Mouse (Mus musculus): ENCODE measurements around the gene Fcrla. TPM values are rescaled to one million over a fixed set of nuclear protein-coding genes. Genes with fewer than 3 reads are reported as not detected.

Gene Fcrla
- polyA plus RNA-seq, 1 experiment from 2014 or later: 0.26 TPM

- Histone ChIP-seq H3K4me3 (no peak overlapping the region), H3K9ac (no peak overlapping the region), H3K27me3 (replicated peaks) (no peaks in the 10 kb centered on the region)
These were observed 1.9 kb upstream of the Fcrla start for GRCm38 (mm10) chr1:170929245-170929644.

DNA sequence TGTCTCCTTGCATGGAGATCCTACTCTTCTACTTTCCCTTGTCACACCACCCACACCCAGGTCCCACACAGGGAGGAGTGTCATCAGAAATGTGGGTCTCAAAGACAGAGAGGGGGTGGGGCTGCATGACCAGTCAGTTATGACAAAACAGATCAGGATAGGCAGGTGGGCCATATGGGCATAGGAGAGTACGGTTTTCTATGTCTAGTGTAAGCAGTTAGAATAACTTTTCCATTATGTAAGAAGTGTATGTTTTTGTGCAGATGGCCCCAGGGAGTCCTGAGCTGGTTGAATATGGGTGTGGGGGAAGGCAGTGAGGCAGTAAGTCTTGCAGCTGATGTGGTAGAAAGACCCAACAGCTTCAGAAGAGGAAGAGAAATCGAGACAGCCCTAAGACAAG, 1.1 kb upstream of the Fcrla start:
- H3K36me3 ChIP-seq: no peaks in the 10 kb centered on the region
- no peak overlapping the region for H3K4me2 ChIP-seq
- no peak overlapping the region for H3K4me3 ChIP-seq
- H3K9me3 ChIP-seq (replicated peaks): no peaks in the 10 kb centered on the region
- ATAC-seq (ENCODE audit: insufficient number of reproducible peaks, low FRiP score): no peak
- no peak overlapping the region for H3K9ac ChIP-seq
- no peaks in the 10 kb centered on the region for H3K27me3 ChIP-seq (replicated peaks)
- WGBS: 65% methylated on average over 2 of the region's 2 CpGs
- H3K4me1 ChIP-seq (replicated peaks): no peaks in the 10 kb centered on the region
- no peak overlapping the region for H3K27ac ChIP-seq (ENCODE audit: poor library complexity, severe bottlenecking)

More at GRCm38 (mm10) chr1:170929245-170929644, 1.9 kb upstream of the Fcrla start:
- Histone ChIP-seq H3K9me3 (replicated peaks) (no peaks in the 10 kb centered on the region), H3K36me3 (no peaks in the 10 kb centered on the region), H3K27ac (ENCODE audit: poor library complexity, severe bottlenecking) (no peak overlapping the region), H3K4me2 (no peak overlapping the region), H3K4me1 (replicated peaks) (no peaks in the 10 kb centered on the region)
- WGBS: 84% methylated on average over 4 of the region's 4 CpGs
- no peak for ATAC-seq (ENCODE audit: insufficient number of reproducible peaks, low FRiP score)

DNA sequence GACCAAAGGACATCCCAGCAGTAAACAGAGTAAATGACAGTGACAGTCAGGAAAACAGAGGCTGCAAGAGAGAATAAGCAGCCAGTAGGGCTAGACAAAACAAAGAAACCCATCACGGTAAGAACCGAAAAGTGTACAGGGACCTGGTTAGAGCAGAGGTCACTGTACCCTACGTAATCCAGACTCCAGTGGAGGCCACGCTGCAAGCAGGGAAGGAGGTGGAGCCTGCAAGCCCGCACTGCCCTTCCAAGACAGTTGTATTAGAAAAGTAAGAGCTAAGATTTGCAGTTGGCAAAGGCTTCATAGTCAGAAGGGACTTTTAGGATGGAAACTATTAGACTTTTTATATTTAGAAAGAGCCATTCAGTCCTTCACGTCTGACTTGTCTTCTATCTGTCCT, 442 bp downstream of the Fcrla start:
- H3K4me1 ChIP-seq (replicated peaks): no peaks in the 10 kb centered on the region
- H3K27ac ChIP-seq (ENCODE audit: poor library complexity, severe bottlenecking): no peak overlapping the region
- WGBS: 44% methylated on average over 6 of the region's 6 CpGs
- H3K36me3 ChIP-seq: no peaks in the 10 kb centered on the region
- no peaks in the 10 kb centered on the region for H3K9me3 ChIP-seq (replicated peaks)
- ATAC-seq (ENCODE audit: insufficient number of reproducible peaks, low FRiP score): no peak
- no peak overlapping the region for H3K9ac ChIP-seq
- no peaks in the 10 kb centered on the region for H3K27me3 ChIP-seq (replicated peaks)
- no peak overlapping the region for H3K4me3 ChIP-seq
- no peak overlapping the region for H3K4me2 ChIP-seq

DNA sequence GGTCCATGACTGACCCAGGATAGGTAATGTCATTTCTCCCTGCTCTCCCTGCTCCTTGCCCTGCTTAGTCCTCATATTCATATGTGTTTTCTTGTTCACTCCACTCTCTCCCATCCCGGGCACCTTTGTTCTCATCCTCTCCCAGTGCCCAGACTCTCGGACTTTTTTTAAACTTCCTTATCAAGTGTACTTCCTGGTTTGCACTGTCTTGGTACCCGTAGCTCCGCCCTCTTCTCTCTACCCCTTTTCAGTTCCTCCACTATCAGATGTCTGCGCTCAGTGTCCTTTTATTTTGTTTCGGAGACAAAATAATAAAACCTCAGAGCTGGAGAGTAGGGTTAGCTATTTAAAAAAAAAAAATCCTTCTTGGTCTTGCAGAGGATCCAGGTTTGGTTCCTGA, 2.9 kb downstream of the Fcrla start:
- Histone ChIP-seq H3K9me3 (replicated peaks) (no peaks in the 10 kb centered on the region), H3K27me3 (replicated peaks) (no peaks in the 10 kb centered on the region), H3K4me2 (0 out of 2 replicates have a peak overlapping the region, but pooled peaks have one; percentile 14), H3K9ac (no peak overlapping the region), H3K4me3 (no peak overlapping the region), H3K4me1 (replicated peaks) (no peaks in the 10 kb centered on the region), H3K36me3 (no peaks in the 10 kb centered on the region), H3K27ac (ENCODE audit: poor library complexity, severe bottlenecking) (no peak overlapping the region)
- no peak for ATAC-seq (ENCODE audit: insufficient number of reproducible peaks, low FRiP score)
- WGBS: 46% methylated on average over 6 of the region's 6 CpGs

DNA sequence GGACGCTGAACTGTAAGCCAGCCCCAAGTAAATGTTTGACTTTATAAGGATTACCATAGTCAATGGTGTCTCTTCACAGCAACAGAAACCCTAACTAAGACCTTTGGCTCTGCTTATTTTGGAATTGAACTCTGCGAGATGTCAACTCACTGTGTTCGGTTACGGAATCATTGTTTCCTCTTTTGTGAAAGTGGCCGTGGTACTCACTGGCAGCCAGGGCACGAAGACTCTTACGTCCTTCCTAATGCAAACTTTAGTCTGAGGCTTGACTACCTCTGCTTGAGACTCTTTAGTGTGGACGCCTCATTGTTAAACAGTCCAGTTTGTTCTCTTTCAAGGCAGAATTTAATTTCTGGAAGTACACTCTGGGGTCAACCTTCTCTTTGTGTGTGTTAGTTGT, 8.1 kb downstream of the Fcrla start:
- Histone ChIP-seq H3K9ac (no peak overlapping the region), H3K4me3 (no peak overlapping the region)

GRCm38 (mm10) chr1:170915657-170916056, 11.7 kb downstream of the Fcrla start:
- 0 out of 2 replicates have a peak overlapping the region, but pooled peaks have one; percentile 3 for H3K4me2 ChIP-seq
- H3K9me3 ChIP-seq (replicated peaks): 0 out of 2 replicates have a peak, but pooled peaks cover 4% of the 10 kb centered on the region
- ATAC-seq (ENCODE audit: insufficient number of reproducible peaks, low FRiP score): peak; percentile 72
- no peak overlapping the region for H3K9ac ChIP-seq
- H3K27ac ChIP-seq (ENCODE audit: poor library complexity, severe bottlenecking): peak overlapping the region; percentile 68
- no peak overlapping the region for H3K4me3 ChIP-seq
- H3K36me3 ChIP-seq: no peaks in the 10 kb centered on the region
- peaks cover 11% of the 10 kb centered on the region for H3K4me1 ChIP-seq (replicated peaks)
- 16% methylated on average over 5 of the region's 5 CpGs for WGBS
- peaks cover 32% of the 10 kb centered on the region for H3K27me3 ChIP-seq (replicated peaks)

More for the DNA sequence above, 8.1 kb downstream of the Fcrla start:
- Histone ChIP-seq H3K27me3 (replicated peaks) (peaks cover 4% of the 10 kb centered on the region; the same call in 1 of the 2 replicates), H3K27ac (ENCODE audit: poor library complexity, severe bottlenecking) (no peak overlapping the region), H3K36me3 (no peaks in the 10 kb centered on the region), H3K4me2 (no peak overlapping the region), H3K4me1 (replicated peaks) (peaks cover 11% of the 10 kb centered on the region), H3K9me3 (replicated peaks) (0 out of 2 replicates have a peak, but pooled peaks cover 4% of the 10 kb centered on the region)
- no peak for ATAC-seq (ENCODE audit: insufficient number of reproducible peaks, low FRiP score)
- WGBS: 92% methylated on average over 8 of the region's 8 CpGs

- H3K4me3 ChIP-seq: no peak within 1 kb of the TSS
- no peak within 1 kb of the TSS for H3K9ac ChIP-seq
- peaks cover 17% of the 10 kb centered on the region for H3K4me1 ChIP-seq (replicated peaks)
- ATAC-seq (ENCODE audit: insufficient number of reproducible peaks, low FRiP score): no peak
- H3K9me3 ChIP-seq (replicated peaks): 0 out of 2 replicates have a peak, but pooled peaks cover 4% of the 10 kb centered on the region
- H3K27me3 ChIP-seq (replicated peaks): peaks cover 56% of the 10 kb centered on the region
- H3K27ac ChIP-seq (ENCODE audit: poor library complexity, severe bottlenecking): no peak within 1 kb of the TSS
- H3K36me3 ChIP-seq: no peaks in the 10 kb centered on the region
- H3K4me2 ChIP-seq: no peak within 1 kb of the TSS
- WGBS: 64% methylated on average over 5 of the region's 5 CpGs
These were observed 14.3 kb downstream of the Fcrla start, which contains the start of gene Fcrlb for GRCm38 (mm10) chr1:170912891-170913615. TSS of gene Fcrlb (minus strand) at chr1:170912941.

DNA sequence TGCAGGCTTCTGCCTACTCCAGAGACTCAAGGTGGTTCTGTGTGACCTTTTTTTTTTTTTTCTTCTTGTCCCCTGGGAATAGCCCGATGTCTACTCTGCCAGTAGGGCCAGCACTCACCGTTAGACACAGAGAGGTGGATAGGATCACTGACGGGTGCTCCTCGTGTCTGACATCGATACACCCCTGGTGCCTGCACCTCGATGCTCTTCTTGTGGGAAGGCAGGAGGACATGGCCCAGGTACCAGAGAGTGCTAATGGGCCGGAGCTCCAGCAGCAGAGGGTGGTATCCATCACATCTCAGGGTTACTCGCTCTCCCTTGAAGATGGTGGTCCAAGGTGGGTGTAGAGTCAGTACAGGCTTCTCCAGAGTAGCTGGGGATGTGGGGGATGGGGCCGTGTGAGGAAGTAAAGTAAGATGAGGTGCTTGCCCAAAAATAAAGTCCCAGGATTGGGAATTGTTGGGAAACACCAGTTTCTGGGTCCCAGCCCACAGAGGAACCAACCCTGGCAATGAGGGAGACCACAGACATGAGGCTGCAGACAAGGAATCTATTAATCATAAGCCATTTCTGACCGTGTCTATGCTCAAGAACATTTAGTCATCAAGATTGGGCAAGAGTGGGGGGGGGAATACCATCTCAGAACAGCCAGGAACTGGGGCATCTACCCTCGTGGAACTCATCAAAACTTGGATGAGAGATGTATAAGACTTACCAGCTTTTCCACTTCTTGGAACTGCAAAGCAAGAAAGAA, 15.3 kb downstream of the Fcrla start:
- Histone ChIP-seq H3K4me3 (no peak overlapping the region), H3K4me1 (replicated peaks) (peaks cover 27% of the 10 kb centered on the region), H3K4me2 (no peak overlapping the region), H3K36me3 (no peaks in the 10 kb centered on the region), H3K9ac (no peak overlapping the region), H3K27ac (ENCODE audit: poor library complexity, severe bottlenecking) (no peak overlapping the region), H3K27me3 (replicated peaks) (peaks cover 64% of the 10 kb centered on the region), H3K9me3 (replicated peaks) (0 out of 2 replicates have a peak, but pooled peaks cover 4% of the 10 kb centered on the region)
- no peak for ATAC-seq (ENCODE audit: insufficient number of reproducible peaks, low FRiP score)
- WGBS: 76% methylated on average over 11 of the region's 11 CpGs

- WGBS: 4% methylated on average over 21 of the region's 21 CpGs
- 0 out of 2 replicates have a peak, but pooled peaks have one; percentile 40 for ATAC-seq (ENCODE audit: insufficient number of reproducible peaks, low FRiP score)
- no peaks in the 10 kb centered on the region for H3K36me3 ChIP-seq
These were observed 19.0 kb downstream of the Fcrla start for GRCm38 (mm10) chr1:170908341-170908740.

DNA sequence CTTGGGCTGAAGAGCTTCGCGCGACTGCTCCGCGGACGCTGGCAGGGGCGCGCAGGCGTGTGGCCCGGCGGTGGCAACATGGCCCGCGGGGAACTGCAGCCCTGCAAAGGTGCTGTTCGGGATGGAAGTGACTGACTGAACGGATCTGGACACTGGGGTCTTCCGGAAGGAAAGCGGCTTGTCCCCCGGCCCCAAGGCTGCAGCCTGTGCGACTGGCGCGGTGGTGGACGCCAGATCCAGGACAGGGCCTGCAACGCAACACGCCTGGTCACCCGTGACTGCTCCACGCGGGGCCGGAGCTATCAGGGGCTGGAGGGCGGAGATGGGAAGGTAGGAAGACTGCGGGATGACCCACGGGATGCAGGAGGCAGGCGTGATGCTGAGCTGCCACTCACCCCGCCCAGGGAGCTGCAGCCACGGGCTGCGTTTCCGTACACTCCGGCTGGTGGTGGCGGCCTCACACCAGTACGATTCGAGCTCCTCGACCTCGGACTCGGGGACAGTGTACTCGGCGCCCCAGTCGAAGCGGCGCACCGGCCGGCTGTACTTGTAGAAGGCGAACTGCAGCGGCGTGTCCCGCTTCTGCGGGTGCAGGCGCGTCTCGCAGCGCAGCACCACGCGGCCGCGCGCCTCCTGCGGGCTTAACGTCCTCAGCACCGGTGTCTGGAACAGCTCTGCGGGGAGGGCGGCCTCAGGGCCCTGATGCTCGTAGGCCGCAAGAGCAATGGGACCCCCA, 19.8 kb downstream of the Fcrla start:
- Histone ChIP-seq H3K27ac (ENCODE audit: poor library complexity, severe bottlenecking) (no peak overlapping the region), H3K9ac (peak overlapping the region; percentile 58), H3K9me3 (replicated peaks) (no peaks in the 10 kb centered on the region), H3K4me3 (peak overlapping the region; percentile 56), H3K4me1 (replicated peaks) (peaks cover 16% of the 10 kb centered on the region), H3K27me3 (replicated peaks) (peaks cover 83% of the 10 kb centered on the region), H3K4me2 (peak overlapping the region; percentile 92), H3K36me3 (no peaks in the 10 kb centered on the region)
- peak; percentile 63 for ATAC-seq (ENCODE audit: insufficient number of reproducible peaks, low FRiP score)
- WGBS: under 1% methylated on average over 71 of the region's 71 CpGs

More at GRCm38 (mm10) chr1:170908341-170908740, 19.0 kb downstream of the Fcrla start:
- peak overlapping the region; percentile 92 for H3K4me2 ChIP-seq
- peaks cover 83% of the 10 kb centered on the region for H3K27me3 ChIP-seq (replicated peaks)
- H3K9me3 ChIP-seq (replicated peaks): no peaks in the 10 kb centered on the region
- H3K27ac ChIP-seq (ENCODE audit: poor library complexity, severe bottlenecking): no peak overlapping the region
- peaks cover 16% of the 10 kb centered on the region for H3K4me1 ChIP-seq (replicated peaks)
- peak overlapping the region; percentile 56 for H3K4me3 ChIP-seq
- H3K9ac ChIP-seq: peak overlapping the region; percentile 58; the same call in 1 of the 2 replicates
